Mouse (Mus musculus) heart, postnatal 36 days (tissue): ENCODE data around the gene Sdk2. TPM values are rescaled to one million over a fixed set of nuclear protein-coding genes. Genes with fewer than 3 reads are reported as not detected.

Source experiments
- DNase-seq, 2 experiments: peaks; one replicate each; pipeline ENCODE4 v3.0.0; 2021 to 2022
- intact Hi-C: fragments of 180-260 bp; cut with DNase I; formaldehyde crosslinking; loops from one replicate; pipeline ENCODE4 v1.15.1; 2025
- total RNA-seq, 2 experiments: library from RNA; stranded (reverse); gene quantifications; 2 replicates each; pipeline ENCODE4 v1.2.3; 2021

The Sdk2 gene
- total RNA-seq, 2 experiments from 2014 or later, result 1.1 to 2.6 TPM

DNA sequence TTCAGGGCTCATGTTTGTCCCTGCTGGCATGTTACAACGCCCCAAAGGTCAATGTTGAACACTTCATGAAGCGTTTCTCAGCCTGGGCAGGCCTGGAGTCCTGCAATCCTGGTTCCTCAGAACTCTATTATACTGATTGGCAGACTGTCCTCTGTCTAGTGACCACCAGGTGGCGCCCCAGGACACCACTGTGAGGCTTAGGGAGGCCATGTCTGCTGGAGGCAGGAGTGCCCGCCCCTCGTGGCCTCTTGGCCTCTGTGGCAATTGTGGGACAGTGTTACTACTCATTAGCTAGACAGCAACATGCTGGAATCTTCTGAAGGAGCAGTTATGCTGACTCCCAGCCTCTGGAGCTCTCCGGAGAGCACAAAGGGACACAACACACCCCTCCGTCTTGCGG is 201.2 kb downstream of the Sdk2 start:
- DNase-seq, result peak; percentile 80 to 86
- intact Hi-C loops, result loop anchor here (1.0 to 10.0 kb wide), 4 partner anchors 201 to 771 kb away; partner anchors contain the start of gene Sdk2

DNA sequence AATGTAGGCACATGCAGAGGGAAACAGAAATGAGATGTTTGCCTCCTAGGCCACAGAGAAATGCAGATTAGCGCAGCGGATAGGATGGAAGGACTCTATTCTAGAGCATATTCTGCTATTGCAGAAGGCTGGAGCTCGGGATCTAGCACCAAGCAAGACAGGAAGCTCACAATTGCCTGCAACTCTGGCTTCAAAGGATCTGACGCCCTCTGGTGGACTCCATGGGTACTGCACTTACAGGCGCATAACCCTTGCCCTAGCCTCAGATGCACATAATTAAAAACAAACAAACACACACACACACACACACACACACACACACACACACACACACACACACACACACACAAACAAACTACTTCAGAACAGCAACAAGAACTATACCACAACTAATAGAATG is 203.4 kb downstream of the Sdk2 start:
- intact Hi-C loops, result loop anchor here (10.0 kb wide), 1 partner anchor 601 kb away; no protein-coding TSS in a partner anchor
- no peak for DNase-seq

- intact Hi-C loops, result no loop called here
Observed at GRCm38 (mm10) chr11:113855661-113856060, 211.2 kb downstream of the Sdk2 start.

DNA sequence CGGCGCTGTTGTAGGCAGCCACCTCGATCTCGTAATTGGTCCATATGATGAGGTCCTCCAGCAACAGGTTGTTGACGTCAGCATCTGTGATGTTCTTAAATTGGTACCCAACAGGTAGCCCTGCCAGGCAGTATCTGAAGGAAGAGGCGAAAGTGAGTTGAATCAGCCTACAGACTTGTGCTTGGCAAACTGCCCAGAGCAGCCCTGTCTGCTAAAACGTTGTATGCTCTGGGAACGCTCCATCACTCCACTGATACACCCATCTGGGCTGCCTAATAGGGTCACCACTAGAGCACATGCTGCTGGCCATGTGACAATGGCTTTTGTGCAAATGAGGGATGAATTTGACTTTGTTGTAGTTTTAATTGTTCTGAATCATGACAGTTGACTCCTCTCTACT is 215.1 kb downstream of the Sdk2 start:
- no peak for DNase-seq
- intact Hi-C loops, result no loop called here

More at GRCm38 (mm10) chr11:113855661-113856060, 211.2 kb downstream of the Sdk2 start:
- no peak for DNase-seq

- DNase-seq, result no peak
- intact Hi-C loops, result no loop called here
Observed at GRCm38 (mm10) chr11:113849322-113849721, 217.5 kb downstream of the Sdk2 start.

GRCm38 (mm10) chr11:113843920-113844319 is 222.9 kb downstream of the Sdk2 start:
- intact Hi-C loops, result no loop called here
- DNase-seq, result no peak

DNA sequence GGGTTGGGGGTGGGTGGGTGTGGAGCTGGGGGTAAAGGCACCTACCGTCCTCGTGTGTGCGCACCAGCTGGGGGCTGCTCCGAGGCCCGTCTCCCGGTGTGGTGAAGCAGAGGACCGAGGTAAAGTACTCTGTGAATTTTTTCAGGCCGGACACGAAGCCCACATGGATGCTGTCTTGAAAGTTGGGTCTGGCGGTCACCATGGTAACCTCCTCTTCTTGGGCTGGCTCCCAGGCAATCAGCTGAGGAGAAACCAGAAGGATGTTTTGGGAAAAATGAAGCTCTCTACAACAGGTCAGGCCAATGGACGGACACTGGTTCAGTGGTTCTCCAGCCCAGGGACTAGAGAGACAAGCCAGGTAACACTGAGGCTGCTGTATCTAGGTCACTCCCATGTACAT is 224.0 kb downstream of the Sdk2 start:
- intact Hi-C loops, result no loop called here
- no peak for DNase-seq

DNA sequence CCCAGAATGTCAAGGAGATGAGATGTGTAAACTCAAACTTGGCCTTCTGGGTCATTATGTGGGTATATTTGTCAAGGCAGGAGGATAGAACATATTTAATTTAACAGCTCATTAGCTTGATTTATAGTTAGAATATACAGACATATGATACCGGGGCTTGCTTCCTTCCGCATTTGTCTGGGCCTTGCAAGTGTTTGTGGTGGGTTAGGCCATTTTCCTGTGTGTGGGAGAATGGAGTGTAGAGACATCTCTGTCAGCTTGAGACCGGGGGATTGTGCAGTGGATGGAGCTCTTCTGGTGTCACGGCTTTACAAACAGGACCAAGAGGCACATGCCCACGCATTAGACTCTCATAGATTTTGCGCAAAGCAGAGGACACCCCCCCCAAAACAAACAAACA is 235.2 kb downstream of the Sdk2 start:
- no peak for DNase-seq
- intact Hi-C loops, result no loop called here

DNA sequence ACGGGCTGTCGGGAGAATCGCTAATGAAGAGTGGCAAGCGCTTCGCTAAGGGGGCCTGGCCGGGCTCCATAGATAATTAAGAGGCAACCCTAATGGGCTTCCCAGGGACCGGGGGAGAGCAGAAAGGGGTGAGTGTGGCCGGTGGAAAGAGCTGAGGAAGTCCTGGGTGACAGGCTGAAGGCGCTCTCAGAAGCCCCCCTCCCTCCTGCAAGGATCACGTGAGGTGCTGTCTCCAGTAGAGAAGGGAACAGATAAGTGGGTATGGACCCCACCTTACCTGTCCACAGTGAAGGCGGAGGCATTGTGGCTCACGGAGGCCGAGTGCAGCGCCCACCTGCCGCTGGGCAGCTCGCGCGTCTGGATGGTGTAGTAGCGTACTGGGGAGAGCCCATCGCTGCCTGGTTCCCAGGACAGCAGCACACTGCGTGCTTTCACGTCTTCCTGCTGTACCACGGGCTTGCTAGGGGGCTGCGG is 238.7 kb downstream of the Sdk2 start:
- no peak for DNase-seq

DNA sequence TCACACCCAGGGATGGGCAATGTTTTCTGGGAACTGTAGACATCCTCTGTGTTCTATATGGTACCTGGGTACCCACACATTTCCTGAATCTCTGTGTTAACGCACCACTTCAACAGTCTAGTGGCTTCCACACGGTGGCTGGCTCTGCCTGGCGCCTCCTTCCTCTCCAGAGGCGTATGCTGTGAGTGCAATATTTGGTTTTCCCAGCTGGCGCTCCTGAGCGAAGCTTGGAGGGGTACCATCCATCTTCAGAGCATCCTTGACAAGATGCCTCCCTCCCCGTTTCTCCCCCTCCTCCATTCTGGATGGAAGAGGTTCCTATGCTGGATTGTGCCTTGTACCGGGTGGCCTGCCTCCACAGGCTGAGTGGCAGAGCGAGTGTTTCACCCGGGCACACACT is 246.8 kb downstream of the Sdk2 start:
- intact Hi-C loops, result no loop called here
- DNase-seq, result no peak

More for the DNA sequence above, 238.7 kb downstream of the Sdk2 start:
- intact Hi-C loops, result no loop called here

DNA sequence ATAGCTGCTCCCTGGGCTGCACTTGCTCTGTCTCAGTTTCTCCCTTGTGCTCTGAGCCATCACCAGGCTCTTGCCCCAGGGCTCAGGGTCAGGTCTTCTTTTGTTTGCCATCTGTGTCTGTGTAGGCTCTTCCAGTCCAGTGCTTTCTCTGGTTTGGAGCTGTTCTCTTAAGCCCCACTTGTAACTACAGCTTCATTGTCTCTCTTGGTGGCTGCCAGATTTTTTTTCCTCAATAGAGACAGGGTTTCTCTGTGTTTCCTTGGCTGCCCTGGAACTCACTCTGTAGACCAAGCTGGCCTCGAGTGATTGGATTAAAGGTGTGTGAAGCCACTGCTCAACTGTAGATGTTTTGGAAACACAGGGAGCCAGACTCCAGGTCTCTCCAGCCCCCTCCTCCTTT is 247.8 kb downstream of the Sdk2 start:
- no peak for DNase-seq
- intact Hi-C loops, result no loop called here

DNA sequence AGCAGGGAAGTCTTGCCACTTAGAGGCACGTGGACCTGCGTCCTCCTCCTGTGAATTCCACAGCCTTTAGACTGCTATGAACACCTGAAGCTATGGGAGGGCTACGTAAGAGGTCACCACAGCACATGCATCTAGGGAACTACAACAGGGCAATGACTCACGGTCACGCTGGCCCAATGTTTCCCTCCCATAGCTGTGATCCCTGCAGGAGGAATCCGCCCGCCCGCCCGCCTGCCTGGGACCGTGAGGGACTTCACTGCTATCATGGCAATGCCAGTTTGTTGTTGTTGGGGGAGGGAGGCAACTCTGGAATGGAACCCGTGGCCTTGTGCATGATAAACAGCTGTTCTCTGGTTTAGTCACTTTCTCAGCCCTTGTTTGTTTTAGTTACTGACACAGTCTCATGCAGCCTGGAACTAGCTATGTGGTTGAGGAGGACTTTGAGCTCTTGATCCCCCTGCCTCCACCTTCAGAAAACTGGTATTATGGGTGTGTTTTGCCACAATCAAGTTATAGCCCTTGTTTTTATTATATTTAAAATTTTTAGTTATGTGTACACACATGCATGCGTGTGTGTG is 249.8 kb downstream of the Sdk2 start:
- DNase-seq, result no peak
- intact Hi-C loops, result no loop called here

- no peak for DNase-seq
- intact Hi-C loops, result no loop called here
Observed at GRCm38 (mm10) chr11:113816439-113816838, 250.4 kb downstream of the Sdk2 start.

DNA sequence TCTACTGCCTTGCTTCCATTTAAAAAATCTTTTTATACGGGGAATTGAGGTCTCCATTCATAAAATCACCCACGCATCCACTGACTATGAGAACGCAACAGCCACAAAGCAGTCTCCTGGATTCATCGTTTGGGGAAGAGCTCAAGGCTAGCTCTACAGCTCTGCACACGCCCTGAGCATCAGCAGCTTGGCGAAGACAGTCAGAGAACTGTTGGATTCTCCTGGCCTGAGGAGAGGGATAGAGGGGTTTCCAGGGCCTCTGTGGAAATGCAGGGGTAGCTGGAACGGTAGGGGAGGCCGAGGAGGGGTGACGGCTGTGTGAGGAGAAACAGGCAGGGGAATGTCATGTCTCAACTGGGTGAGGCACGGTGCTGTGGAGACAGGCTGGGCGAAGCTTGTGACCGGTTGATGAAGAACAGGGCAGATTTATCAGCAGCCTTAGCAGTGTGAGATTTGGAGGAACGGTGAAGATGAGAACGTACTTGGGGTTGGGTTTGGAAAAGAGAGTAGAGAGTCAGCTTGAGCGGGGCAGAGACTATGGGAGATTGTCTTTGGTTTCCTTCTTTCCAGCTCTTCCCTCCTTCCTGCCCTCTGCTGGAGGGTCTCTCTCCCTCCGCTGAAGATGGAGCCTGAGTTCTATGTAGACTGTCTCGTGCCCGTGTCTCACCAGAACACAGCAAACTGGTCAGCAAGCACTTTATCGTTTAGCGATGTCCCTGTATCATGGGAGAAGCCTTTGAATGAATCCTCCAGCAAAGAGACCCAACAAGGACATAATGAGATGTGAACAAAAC is 255.1 kb downstream of the Sdk2 start:
- DNase-seq, result no peak
- intact Hi-C loops, result loop anchor here (1.0 to 2.0 kb wide), 3 partner anchors 108 to 515 kb away; no protein-coding TSS in a partner anchor

GRCm38 (mm10) chr11:113810638-113811545 is 256.0 kb downstream of the Sdk2 start:
- DNase-seq, result peak; percentile 81 to 85
- intact Hi-C loops, result loop anchor here (1.0 to 2.0 kb wide), 3 partner anchors 108 to 514 kb away; no protein-coding TSS in a partner anchor

DNA sequence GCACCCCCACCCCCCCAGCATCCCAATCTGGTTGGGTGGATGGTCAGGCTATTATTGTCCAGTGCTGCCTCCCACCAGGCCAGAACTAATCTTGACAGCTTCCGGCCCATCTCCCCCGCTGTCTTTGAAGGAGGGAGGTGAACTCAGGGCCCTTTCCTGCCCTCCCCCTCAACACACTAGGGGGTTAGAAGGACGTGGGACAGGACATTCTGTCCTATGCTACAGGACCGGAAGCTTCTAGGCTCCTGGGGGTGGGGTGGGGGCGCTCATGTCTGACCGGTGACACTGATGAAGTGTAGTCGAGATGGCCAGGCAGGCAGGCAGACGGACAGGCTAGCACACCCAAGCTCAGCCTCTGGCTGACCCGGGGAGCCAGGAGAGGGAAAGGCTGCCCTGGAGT is 259.8 kb downstream of the Sdk2 start:
- intact Hi-C loops, result loop anchor here (2.0 to 10.0 kb wide), 2 partner anchors 18 to 632 kb away; no protein-coding TSS in a partner anchor
- DNase-seq, result peak; percentile 54 to 63

DNA sequence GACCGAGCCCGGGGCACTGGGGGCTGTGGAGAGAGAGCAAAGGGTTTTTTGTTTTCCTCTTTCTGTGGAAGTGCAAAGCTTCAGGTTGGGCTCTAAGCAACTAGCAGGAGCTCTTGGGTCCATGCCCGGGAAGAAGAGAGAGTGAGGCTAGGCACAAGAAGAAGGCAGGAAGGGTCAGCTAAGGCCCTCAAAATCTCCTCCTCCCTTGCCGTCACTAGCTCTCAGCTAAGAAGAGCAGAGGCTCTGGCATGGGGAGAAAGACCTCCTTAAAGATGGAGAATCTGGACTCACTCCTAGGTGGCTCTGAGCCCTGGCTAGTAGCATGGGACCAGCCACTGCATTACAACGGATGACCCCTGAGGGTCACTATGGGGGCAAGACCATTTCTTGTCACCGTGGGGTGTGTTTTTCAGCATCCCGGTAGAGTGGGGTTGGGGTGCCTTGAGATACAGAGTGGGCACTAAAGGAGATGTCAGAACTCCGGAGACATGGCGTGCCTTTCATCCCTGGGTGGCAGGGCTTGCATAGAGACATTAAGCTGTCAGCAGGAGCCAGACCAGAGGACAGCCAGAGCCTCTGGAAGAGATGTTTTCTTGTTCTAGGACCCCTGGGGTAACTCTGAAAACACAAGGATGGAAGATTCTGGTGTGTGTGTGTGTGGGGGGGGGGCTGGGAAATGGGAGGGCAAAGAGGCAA is 260.3 kb downstream of the Sdk2 start:
- DNase-seq, result peak in 1 of 2 experiments; percentile 42
- intact Hi-C loops, result loop anchor here (2.0 to 10.0 kb wide), 2 partner anchors 18 to 632 kb away; no protein-coding TSS in a partner anchor

- intact Hi-C loops, result loop anchor here (2.0 to 10.0 kb wide), 2 partner anchors 17 to 631 kb away; no protein-coding TSS in a partner anchor
- DNase-seq, result no peak
Observed at GRCm38 (mm10) chr11:113805974-113806373, 260.9 kb downstream of the Sdk2 start.

GRCm38 (mm10) chr11:113803321-113803941 is 263.4 kb downstream of the Sdk2 start:
- DNase-seq, result peak in 1 of 2 experiments; percentile 39
- intact Hi-C loops, result loop anchor here (10.0 kb wide), 1 partner anchor 629 kb away; no protein-coding TSS in a partner anchor
